Mouse (Mus musculus) kidney, embryonic 15.5 days (tissue): ENCODE data around the gene Lnpep. TPM values are rescaled to one million over a fixed set of nuclear protein-coding genes. Genes with fewer than 3 reads are reported as not detected.
"Not testable (repeated sequence)": the region's sequence is repeated elsewhere in the genome, so short reads cannot be mapped to it uniquely, and the experiment has no call there.

Source experiments
- ATAC-seq: fragments of 200-750 bp; cut with Nextera tagmentation; replicated peaks from 2 replicates; pipeline ENCODE4 v1.8.0; 2017; ENCODE audit warnings: moderate TSS enrichment; ENCODE audit not compliant: low FRiP score
- H3K27ac ChIP-seq: fragments of 300-500 bp; sonication (generic); 2 replicates; pipeline ENCODE4 v1.5.1; 2015; ENCODE audit warnings: mild to moderate bottlenecking, inconsistent platforms
- H3K27me3 ChIP-seq: fragments of 300-500 bp; sonication (generic); 2 replicates; pipeline ENCODE4 v1.6.1; 2015; ENCODE audit warnings: inconsistent platforms
- H3K36me3 ChIP-seq: fragments of 300-500 bp; sonication (generic); 2 replicates; pipeline ENCODE4 v1.6.1; 2015; ENCODE audit warnings: inconsistent platforms
- H3K4me1 ChIP-seq: fragments of 300-500 bp; sonication (generic); 2 replicates; pipeline ENCODE4 v1.6.1; 2015; ENCODE audit warnings: inconsistent platforms
- H3K4me2 ChIP-seq: fragments of 300-500 bp; sonication (generic); 2 replicates; pipeline ENCODE4 v1.6.1; 2015; ENCODE audit warnings: moderate library complexity, mild to moderate bottlenecking, inconsistent platforms
- H3K4me3 ChIP-seq: fragments of 300-500 bp; sonication (generic); replicated peaks from 2 replicates; pipeline ENCODE4 v1.5.1; 2015; ENCODE audit warnings: mild to moderate bottlenecking, inconsistent platforms
- H3K9ac ChIP-seq: fragments of 300-500 bp; sonication (generic); 2 replicates; pipeline ENCODE4 v1.6.1; 2015; ENCODE audit warnings: mild to moderate bottlenecking, inconsistent platforms
- H3K9me3 ChIP-seq: fragments of 300-500 bp; sonication (generic); replicated peaks from 2 replicates; pipeline ENCODE4 v1.6.1; 2016; ENCODE audit warnings: inconsistent platforms
- WGBS: fragments of 180-500 bp; shearing (Covaris S2); methylation state at CpG from one replicate; pipeline ENCODE4 v1.1.7; 2015; ENCODE audit warnings: mixed read lengths; 5-methylcytosine and 5-hydroxymethylcytosine counted together
- polyA plus RNA-seq: library from polyadenylated mRNA; unstranded; fragments of >200 nt; fragmentation: Nextera tagmentation; extraction: Ambion mirVana; gene quantifications from 2 replicates; pipeline ENCODE4 v1.2.1, GENCODE M21; 2015

The Lnpep gene
- polyA plus RNA-seq, 1 experiment from 2014 or later: 9.3 TPM

- H3K9me3 ChIP-seq: no peaks in the 10 kb centered on the region
- peaks cover 53% of the 10 kb centered on the region for H3K36me3 ChIP-seq
- no peak overlapping the region for H3K4me2 ChIP-seq
- no peaks in the 10 kb centered on the region for H3K4me1 ChIP-seq
- no peak overlapping the region for H3K4me3 ChIP-seq
- WGBS: 59% methylated on average over 3 of the region's 3 CpGs
- no peak for ATAC-seq
- H3K27ac ChIP-seq: no peak overlapping the region
- H3K27me3 ChIP-seq: no peaks in the 10 kb centered on the region
- H3K9ac ChIP-seq: no peak overlapping the region
Observed at GRCm38 (mm10) chr17:17567071-17567470, 57.8 kb downstream of the Lnpep start.

- no peaks in the 10 kb centered on the region for H3K4me1 ChIP-seq
- no peak for ATAC-seq
- WGBS: 84% methylated on average over 3 of the region's 3 CpGs
Observed at GRCm38 (mm10) chr17:17548958-17549357, 75.9 kb downstream of the Lnpep start.

GRCm38 (mm10) chr17:17531338-17531737 is 93.5 kb downstream of the Lnpep start:
- Histone ChIP-seq H3K36me3 (peaks cover 63% of the 10 kb centered on the region), H3K4me1 (no peaks in the 10 kb centered on the region), H3K9ac (no peak overlapping the region), H3K4me3 (no peak overlapping the region), H3K9me3 (no peaks in the 10 kb centered on the region), H3K27me3 (no peaks in the 10 kb centered on the region), H3K27ac (no peak overlapping the region), H3K4me2 (no peak overlapping the region)
- no peak for ATAC-seq

More at GRCm38 (mm10) chr17:17548958-17549357, 75.9 kb downstream of the Lnpep start:
- Histone ChIP-seq H3K4me2 (no peak overlapping the region), H3K36me3 (peaks cover 27% of the 10 kb centered on the region), H3K9ac (no peak overlapping the region), H3K4me3 (no peak overlapping the region), H3K27ac (no peak overlapping the region), H3K27me3 (no peaks in the 10 kb centered on the region), H3K9me3 (no peaks in the 10 kb centered on the region)

DNA sequence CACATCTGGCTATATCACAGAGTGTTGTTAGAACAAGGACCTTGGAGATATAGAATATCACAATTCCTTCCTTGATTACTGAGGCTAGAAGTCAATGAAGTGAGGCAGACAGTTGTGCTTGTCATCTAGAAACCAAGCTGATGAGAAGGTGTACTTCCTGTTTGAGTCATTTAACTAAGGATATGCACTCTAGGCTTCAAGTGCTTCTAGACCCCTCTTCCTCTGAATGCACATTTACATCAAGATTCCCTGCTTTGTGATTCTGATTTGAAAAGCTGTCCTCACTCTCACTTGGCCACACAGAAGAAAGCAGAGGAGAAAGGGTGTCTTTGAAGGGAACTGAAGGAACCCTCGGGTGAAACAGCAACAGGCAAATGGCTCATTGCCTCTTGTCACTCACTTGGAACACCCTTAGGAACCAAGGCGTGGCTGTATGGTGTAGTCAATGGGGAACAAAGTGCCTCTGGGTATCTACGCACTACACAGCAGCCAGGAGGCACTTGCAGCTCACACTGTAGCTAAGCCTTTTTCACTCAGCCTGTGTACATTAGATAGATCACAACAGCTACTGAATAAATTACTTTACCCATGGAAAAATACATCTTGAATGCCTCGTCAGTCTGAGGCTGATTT is 108.3 kb downstream of the Lnpep start:
- ATAC-seq: 0 out of 2 replicates have a peak, but pooled peaks have one; percentile 29

DNA sequence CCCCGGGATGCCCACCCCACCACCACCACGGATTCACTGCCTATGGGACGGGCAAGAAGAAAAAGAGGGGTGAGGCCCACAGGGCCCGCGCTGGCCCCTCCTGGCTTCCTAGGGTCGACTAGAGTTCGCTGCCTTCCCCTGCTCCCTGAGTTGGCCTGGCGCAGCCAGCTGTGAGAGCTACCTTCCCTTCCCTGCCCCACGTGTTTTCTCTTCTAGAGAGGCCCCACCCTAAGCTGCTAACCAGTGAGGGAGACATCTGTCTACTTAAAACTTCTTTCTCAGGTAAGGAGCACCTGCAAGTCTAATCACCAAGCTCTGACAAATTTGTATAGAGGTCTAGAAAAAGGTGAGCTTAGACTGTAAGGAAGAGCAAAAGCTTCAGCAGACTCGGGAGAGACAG is 118.2 kb downstream of the Lnpep start:
- no peaks in the 10 kb centered on the region for H3K9me3 ChIP-seq
- no peak overlapping the region for H3K9ac ChIP-seq
- 91% methylated on average over 10 of the region's 10 CpGs for WGBS
- H3K4me2 ChIP-seq: no peak overlapping the region
- no peaks in the 10 kb centered on the region for H3K36me3 ChIP-seq
- no peak overlapping the region for H3K4me3 ChIP-seq
- ATAC-seq: no peak
- no peak overlapping the region for H3K27ac ChIP-seq
- no peaks in the 10 kb centered on the region for H3K27me3 ChIP-seq
- H3K4me1 ChIP-seq: no peaks in the 10 kb centered on the region

More for the DNA sequence above, 108.3 kb downstream of the Lnpep start:
- H3K27ac ChIP-seq: no peak overlapping the region
- no peaks in the 10 kb centered on the region for H3K27me3 ChIP-seq
- no peaks in the 10 kb centered on the region for H3K36me3 ChIP-seq
- H3K9me3 ChIP-seq: no peaks in the 10 kb centered on the region
- no peaks in the 10 kb centered on the region for H3K4me1 ChIP-seq
- no peak overlapping the region for H3K4me2 ChIP-seq
- no peak overlapping the region for H3K9ac ChIP-seq
- H3K4me3 ChIP-seq: no peak overlapping the region
- WGBS: 62% methylated on average over 4 of the region's 4 CpGs

- H3K36me3 ChIP-seq: no peaks in the 10 kb centered on the region
- H3K9ac ChIP-seq: no peak overlapping the region
- H3K27ac ChIP-seq: peak overlapping the region; percentile 27; the same call in 1 of the 2 replicates
- no peaks in the 10 kb centered on the region for H3K27me3 ChIP-seq
- WGBS: 66% methylated on average over 3 of the region's 3 CpGs
- H3K4me1 ChIP-seq: no peaks in the 10 kb centered on the region
- ATAC-seq: no peak
- H3K9me3 ChIP-seq: no peaks in the 10 kb centered on the region
- H3K4me3 ChIP-seq: no peak overlapping the region
- no peak overlapping the region for H3K4me2 ChIP-seq
Observed at GRCm38 (mm10) chr17:17499278-17499677, 125.6 kb downstream of the Lnpep start.

- H3K9me3 ChIP-seq: no peaks in the 10 kb centered on the region
- no peak for ATAC-seq
- H3K36me3 ChIP-seq: no peaks in the 10 kb centered on the region
- no peak overlapping the region for H3K9ac ChIP-seq
- H3K4me2 ChIP-seq: no peak overlapping the region
- H3K4me1 ChIP-seq: no peaks in the 10 kb centered on the region
- 46% methylated on average over 1 of the region's 1 CpGs for WGBS
- H3K4me3 ChIP-seq: no peak overlapping the region
- no peaks in the 10 kb centered on the region for H3K27me3 ChIP-seq
- 0 out of 2 replicates have a peak overlapping the region, but pooled peaks have one; percentile 27 for H3K27ac ChIP-seq
Observed at GRCm38 (mm10) chr17:17498848-17499247, 126.0 kb downstream of the Lnpep start.

- no peak overlapping the region for H3K4me2 ChIP-seq
- WGBS: 70% methylated on average over 7 of the region's 7 CpGs
- H3K27me3 ChIP-seq: no peaks in the 10 kb centered on the region
- no peak for ATAC-seq
- no peaks in the 10 kb centered on the region for H3K36me3 ChIP-seq
- no peak overlapping the region for H3K9ac ChIP-seq
- no peak overlapping the region for H3K27ac ChIP-seq
- H3K9me3 ChIP-seq: no peaks in the 10 kb centered on the region
- peaks cover 4% of the 10 kb centered on the region for H3K4me1 ChIP-seq
- no peak overlapping the region for H3K4me3 ChIP-seq
Observed at GRCm38 (mm10) chr17:17496730-17497129, 128.1 kb downstream of the Lnpep start.

- H3K9ac ChIP-seq, H3K4me3 ChIP-seq, H3K4me1 ChIP-seq, H3K27ac ChIP-seq, H3K36me3 ChIP-seq, H3K4me2 ChIP-seq, H3K27me3 ChIP-seq, ATAC-seq, H3K9me3 ChIP-seq: not testable (repeated sequence)
Observed at GRCm38 (mm10) chr17:17496234-17496633, 128.6 kb downstream of the Lnpep start.

- Histone ChIP-seq H3K36me3 (no peaks in the 10 kb centered on the region), H3K4me3 (no peak overlapping the region), H3K4me2 (no peak overlapping the region), H3K27ac (peak overlapping the region; percentile 82), H3K9me3 (no peaks in the 10 kb centered on the region), H3K9ac (no peak overlapping the region), H3K4me1 (peaks cover 15% of the 10 kb centered on the region), H3K27me3 (no peaks in the 10 kb centered on the region)
- WGBS: 68% methylated on average over 8 of the region's 8 CpGs
- ATAC-seq: no peak
Observed at GRCm38 (mm10) chr17:17492116-17492515, 132.7 kb downstream of the Lnpep start.

DNA sequence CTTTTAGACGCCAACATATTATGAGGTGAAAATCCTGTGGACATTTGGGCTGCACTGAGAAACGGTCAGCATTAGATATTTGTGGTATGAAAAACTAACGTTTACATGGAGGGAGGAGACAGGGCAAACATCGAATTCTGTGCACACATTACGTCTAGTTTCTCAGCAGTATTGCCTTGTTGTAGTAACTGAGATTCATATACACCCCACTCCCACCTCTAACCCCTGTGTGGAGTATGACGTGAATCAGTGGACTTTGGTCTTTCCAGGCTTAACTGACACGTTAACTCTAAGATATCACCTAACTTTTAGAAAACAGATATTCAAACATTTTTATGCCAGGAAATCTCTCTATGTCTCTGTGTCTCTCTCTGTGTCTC is 133.2 kb downstream of the Lnpep start:
- Histone ChIP-seq H3K27ac (peak overlapping the region; percentile 82), H3K4me3 (peak overlapping the region; percentile 19; the same call in 1 of the 2 replicates)
- 18% methylated on average over 7 of the region's 7 CpGs for WGBS

DNA sequence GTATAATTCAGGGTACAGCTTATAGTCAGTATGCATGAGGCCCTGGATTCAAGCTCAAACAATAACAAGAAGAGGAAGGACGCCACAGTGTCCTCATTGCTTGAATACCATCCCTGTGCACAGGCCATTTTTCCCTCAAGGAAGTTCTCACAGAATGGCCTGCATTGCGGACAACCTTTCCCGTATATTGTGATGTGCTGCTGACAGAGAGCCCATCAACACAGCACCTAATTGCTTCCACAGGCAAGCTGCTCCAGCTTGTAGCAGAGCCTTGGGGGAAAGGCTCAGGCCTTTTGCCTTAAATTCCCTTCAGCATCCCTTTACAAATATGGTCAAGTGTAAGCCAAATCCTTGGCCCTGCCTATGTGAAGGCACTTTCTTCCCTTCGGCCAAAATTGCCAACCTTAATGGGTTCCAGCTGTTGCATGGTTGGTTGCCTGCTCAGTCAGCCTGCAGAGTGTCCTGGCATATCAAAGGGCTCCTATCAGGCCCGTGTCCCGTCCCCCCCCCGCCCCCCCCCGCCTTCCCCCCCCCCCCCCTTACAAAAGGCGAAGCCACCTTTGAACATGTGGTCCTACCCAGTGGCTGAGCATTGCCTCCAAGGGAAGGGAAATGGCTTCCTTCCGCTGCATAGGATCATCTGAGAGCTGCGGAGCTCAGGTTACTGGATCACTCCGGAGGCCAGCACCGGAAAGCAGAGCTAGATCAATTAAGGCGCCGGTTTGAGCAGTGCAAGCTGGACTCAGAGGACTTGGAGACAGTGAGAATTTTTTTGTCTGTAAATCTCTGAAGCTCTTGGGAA is 133.8 kb downstream of the Lnpep start:
- Histone ChIP-seq H3K4me3 (peak overlapping the region; percentile 19; the same call in 1 of the 2 replicates), H3K27ac (peak overlapping the region; percentile 82), H3K9me3 (no peaks in the 10 kb centered on the region), H3K4me1 (peaks cover 15% of the 10 kb centered on the region), H3K4me2 (peak overlapping the region; percentile 47), H3K27me3 (no peaks in the 10 kb centered on the region), H3K9ac (no peak overlapping the region), H3K36me3 (no peaks in the 10 kb centered on the region)
- WGBS: 13% methylated on average over 14 of the region's 15 CpGs
- peak; percentile 97 for ATAC-seq

More for the DNA sequence above, 133.2 kb downstream of the Lnpep start:
- H3K4me2 ChIP-seq: peak overlapping the region; percentile 47
- ATAC-seq: peak; percentile 64
- peaks cover 15% of the 10 kb centered on the region for H3K4me1 ChIP-seq
- H3K9me3 ChIP-seq: no peaks in the 10 kb centered on the region
- H3K36me3 ChIP-seq: no peaks in the 10 kb centered on the region
- H3K9ac ChIP-seq: no peak overlapping the region
- no peaks in the 10 kb centered on the region for H3K27me3 ChIP-seq
